Mouse (Mus musculus) embryonic facial prominence, embryonic 12.5 days (tissue): ENCODE results near the gene Eif4a3. TPM values are rescaled to one million over a fixed set of nuclear protein-coding genes. Genes with fewer than 3 reads are reported as not detected.
"Not testable (repeated sequence)": the region's sequence is repeated elsewhere in the genome, so short reads cannot be mapped to it uniquely, and the experiment has no call there.

Experiments
- ATAC-seq: fragments of 200-750 bp; cut with Nextera tagmentation; 2 replicates; pipeline ENCODE4 v1.8.0; 2017; ENCODE audit not compliant: insufficient number of reproducible peaks, insufficient read depth, low FRiP score, low TSS enrichment
- H3K27ac ChIP-seq: fragments of 300-500 bp; sonication (generic); 2 replicates; pipeline ENCODE4 v1.5.1; 2016; ENCODE audit warnings: mild to moderate bottlenecking
- H3K27me3 ChIP-seq: fragments of 300-500 bp; sonication (generic); 2 replicates; pipeline ENCODE4 v1.6.1; 2016; ENCODE audit warnings: mild to moderate bottlenecking, moderate library complexity
- H3K36me3 ChIP-seq: fragments of 300-500 bp; sonication (generic); 2 replicates; pipeline ENCODE4 v1.6.1; 2016; ENCODE audit warnings: mild to moderate bottlenecking
- H3K4me1 ChIP-seq: fragments of 300-500 bp; sonication (generic); 2 replicates; pipeline ENCODE4 v1.6.1; 2016
- H3K4me2 ChIP-seq: fragments of 300-500 bp; sonication (generic); replicated peaks from 2 replicates; pipeline ENCODE4 v1.6.1; 2016; ENCODE audit warnings: mild to moderate bottlenecking, moderate library complexity
- H3K4me3 ChIP-seq: fragments of 300-500 bp; sonication (generic); 2 replicates; pipeline ENCODE4 v1.5.1; 2016; ENCODE audit warnings: mild to moderate bottlenecking
- H3K9ac ChIP-seq: fragments of 300-500 bp; sonication (generic); 2 replicates; pipeline ENCODE4 v1.6.1; 2016; ENCODE audit warnings: mild to moderate bottlenecking, moderate library complexity
- H3K9me3 ChIP-seq: fragments of 300-500 bp; sonication (generic); 2 replicates; pipeline ENCODE4 v1.6.1; 2016; ENCODE audit warnings: mild to moderate bottlenecking, moderate library complexity
- WGBS: fragments of 180-500 bp; shearing (Covaris S2); methylation state at CpG from one replicate; pipeline ENCODE4 v1.1.7; 2016; 5-methylcytosine and 5-hydroxymethylcytosine counted together
- polyA plus RNA-seq: library from polyadenylated mRNA; unstranded; fragments of >200 nt; fragmentation: Nextera tagmentation; extraction: Ambion mirVana; gene quantifications from 2 replicates; pipeline ENCODE4 v1.2.1, GENCODE M21; 2016

Eif4a3 gene
- polyA plus RNA-seq, 1 experiment from 2014 or later = 343 TPM

DNA sequence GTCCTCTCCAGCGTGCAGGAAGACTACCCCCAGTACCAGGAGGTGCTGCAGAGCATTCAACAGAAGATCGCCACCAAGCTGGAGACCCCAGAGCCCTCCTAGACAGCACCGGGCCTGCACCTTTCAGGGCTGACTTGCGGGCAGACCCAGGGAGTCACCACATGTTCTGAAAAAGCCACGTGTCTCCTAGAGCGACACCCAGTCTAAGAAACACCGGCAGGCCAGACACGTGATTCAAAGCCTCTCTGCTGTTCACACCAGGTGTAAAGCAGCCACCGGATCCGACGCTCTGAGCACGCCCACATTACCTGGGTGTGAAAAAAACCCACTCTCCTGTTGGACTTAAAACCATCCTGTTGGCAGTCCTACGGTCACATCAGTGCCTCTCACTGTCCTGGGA is 35.5 kb downstream of the Eif4a3 start:
- no peaks in the 10 kb centered on the region for H3K36me3 ChIP-seq
- no peak for ATAC-seq
- no peaks in the 10 kb centered on the region for H3K27me3 ChIP-seq
- WGBS = 91% methylated on average over 13 of the region's 13 CpGs
- H3K4me1 ChIP-seq = peaks cover 16% of the 10 kb centered on the region
- H3K9ac ChIP-seq = no peak overlapping the region
- H3K27ac ChIP-seq = no peak overlapping the region
- H3K9me3 ChIP-seq = no peaks in the 10 kb centered on the region
- no peak overlapping the region for H3K4me2 ChIP-seq
- no peak overlapping the region for H3K4me3 ChIP-seq

DNA sequence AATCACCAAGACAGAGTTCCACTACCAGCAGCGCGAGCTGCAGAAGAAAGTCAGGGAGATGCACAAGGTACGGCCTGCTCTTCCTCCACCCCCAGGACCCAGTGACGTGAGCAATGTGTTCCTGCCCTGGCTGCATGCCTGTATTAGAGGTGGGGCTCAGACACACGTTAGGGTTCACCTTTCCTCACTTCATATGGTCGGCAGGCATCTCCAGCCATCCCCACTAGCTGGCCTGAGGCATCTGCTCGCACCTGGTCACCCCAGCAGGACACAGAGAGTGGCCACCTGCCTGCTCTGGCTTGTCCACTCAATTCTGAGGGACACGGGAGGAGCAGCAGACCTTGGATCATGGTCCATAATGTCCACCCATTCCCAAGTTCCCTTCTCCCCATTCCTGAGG is 39.9 kb downstream of the Eif4a3 start:
- Histone ChIP-seq H3K4me3 (no peak overlapping the region), H3K27me3 (no peaks in the 10 kb centered on the region), H3K4me1 (0 out of 2 replicates have a peak, but pooled peaks cover 6% of the 10 kb centered on the region), H3K4me2 (no peak overlapping the region), H3K36me3 (no peaks in the 10 kb centered on the region), H3K27ac (no peak overlapping the region), H3K9me3 (no peaks in the 10 kb centered on the region), H3K9ac (no peak overlapping the region)
- 86% methylated on average over 8 of the region's 8 CpGs for WGBS
- no peak for ATAC-seq

DNA sequence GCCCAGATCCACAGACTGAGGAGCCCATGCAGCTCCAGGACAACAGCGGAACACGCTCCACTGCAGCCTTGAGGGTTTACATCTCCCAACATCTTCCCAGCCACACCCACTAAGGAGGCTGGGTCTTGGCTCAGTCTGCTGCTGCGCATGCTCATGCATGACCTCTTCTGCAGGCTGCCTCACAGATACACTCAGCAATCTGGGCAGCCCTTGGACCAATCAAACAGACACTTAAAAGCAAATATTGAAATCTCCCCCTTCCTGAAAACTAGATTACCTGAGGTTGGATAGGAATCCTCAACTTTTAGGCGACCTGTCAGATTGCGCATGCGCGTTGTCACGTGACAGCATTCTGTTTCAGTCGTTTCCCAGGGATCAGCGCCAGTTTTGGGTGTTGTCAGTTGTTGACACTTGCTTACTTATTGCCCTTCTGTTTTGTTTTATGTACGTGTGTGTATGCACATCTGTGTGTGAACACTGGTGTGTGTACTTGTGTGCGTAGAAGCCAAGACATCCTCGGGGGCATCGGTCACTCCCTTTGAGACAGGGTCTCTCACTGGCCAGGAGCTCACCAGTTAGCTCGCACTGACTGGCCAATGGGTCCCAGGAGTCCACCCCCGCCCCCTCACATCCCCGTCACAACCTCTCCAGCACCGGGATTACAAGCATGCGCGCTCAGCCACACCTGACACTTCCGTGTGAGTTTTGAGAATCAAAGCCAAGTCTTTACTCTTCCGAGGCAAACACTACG is 41.1 kb downstream of the Eif4a3 start:
- Histone ChIP-seq H3K4me1 (0 out of 2 replicates have a peak, but pooled peaks cover 6% of the 10 kb centered on the region), H3K27ac (no peak overlapping the region), H3K36me3 (no peaks in the 10 kb centered on the region), H3K9ac (peak overlapping the region; percentile 7; the same call in 1 of the 2 replicates), H3K4me2 (peak overlapping the region; percentile 32), H3K4me3 (peak overlapping the region; percentile 25), H3K27me3 (no peaks in the 10 kb centered on the region), H3K9me3 (no peaks in the 10 kb centered on the region)
- ATAC-seq = 0 out of 2 replicates have a peak, but pooled peaks have one; percentile 50
- 68% methylated on average over 23 of the region's 23 CpGs for WGBS

DNA sequence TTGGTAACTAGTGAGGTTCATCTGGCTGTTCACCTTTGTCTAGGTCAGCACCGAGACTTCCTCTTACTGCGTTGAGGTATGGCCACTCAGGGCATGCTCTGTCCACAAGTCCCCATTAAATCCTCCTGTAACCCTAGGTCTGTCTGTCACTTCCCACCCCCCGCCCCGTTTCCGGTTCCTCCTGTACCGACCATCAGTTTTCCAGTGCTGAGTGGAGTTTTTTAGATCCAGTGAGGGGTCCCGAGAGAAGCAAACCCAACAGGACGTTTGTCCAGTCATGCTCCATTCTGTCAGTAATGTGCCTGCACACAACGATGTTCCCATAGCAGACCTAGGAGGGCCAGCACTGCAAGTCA is 41.7 kb downstream of the Eif4a3 start:
- ATAC-seq = no peak
- no peak overlapping the region for H3K27ac ChIP-seq

DNA sequence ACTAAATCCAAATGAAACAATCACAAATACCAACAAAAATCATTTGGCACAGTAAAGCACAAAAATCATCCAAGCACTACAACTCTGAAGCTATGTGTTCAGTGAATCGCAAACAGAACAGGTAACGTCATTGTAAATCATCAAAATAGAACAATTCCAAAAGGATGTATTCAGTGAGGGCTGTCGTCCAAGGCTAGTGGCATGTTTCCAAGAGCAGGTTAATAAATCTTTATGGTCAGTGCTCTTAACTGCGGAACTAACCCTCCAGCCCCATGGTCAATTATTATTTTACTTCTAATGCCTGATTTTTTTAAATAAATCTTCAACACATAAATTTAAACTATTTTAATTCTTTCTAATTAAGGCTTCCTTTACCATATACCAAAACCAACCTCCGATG is 43.3 kb downstream of the Eif4a3 start:
- ATAC-seq, H3K27me3 ChIP-seq, H3K4me2 ChIP-seq, H3K36me3 ChIP-seq, H3K9me3 ChIP-seq, H3K4me3 ChIP-seq, H3K27ac ChIP-seq, H3K9ac ChIP-seq: not testable (repeated sequence)
- peaks cover 28% of the 10 kb centered on the region for H3K4me1 ChIP-seq
- WGBS = 91% methylated on average over 5 of the region's 5 CpGs

More for the DNA sequence above, 41.7 kb downstream of the Eif4a3 start:
- H3K36me3 ChIP-seq = no peaks in the 10 kb centered on the region
- peak overlapping the region; percentile 25 for H3K4me3 ChIP-seq
- peaks cover 11% of the 10 kb centered on the region; the same call in 1 of the 2 replicates for H3K4me1 ChIP-seq
- H3K4me2 ChIP-seq = peak overlapping the region; percentile 32
- no peak overlapping the region for H3K9ac ChIP-seq
- H3K9me3 ChIP-seq = no peaks in the 10 kb centered on the region
- 71% methylated on average over 9 of the region's 9 CpGs for WGBS
- no peaks in the 10 kb centered on the region for H3K27me3 ChIP-seq

DNA sequence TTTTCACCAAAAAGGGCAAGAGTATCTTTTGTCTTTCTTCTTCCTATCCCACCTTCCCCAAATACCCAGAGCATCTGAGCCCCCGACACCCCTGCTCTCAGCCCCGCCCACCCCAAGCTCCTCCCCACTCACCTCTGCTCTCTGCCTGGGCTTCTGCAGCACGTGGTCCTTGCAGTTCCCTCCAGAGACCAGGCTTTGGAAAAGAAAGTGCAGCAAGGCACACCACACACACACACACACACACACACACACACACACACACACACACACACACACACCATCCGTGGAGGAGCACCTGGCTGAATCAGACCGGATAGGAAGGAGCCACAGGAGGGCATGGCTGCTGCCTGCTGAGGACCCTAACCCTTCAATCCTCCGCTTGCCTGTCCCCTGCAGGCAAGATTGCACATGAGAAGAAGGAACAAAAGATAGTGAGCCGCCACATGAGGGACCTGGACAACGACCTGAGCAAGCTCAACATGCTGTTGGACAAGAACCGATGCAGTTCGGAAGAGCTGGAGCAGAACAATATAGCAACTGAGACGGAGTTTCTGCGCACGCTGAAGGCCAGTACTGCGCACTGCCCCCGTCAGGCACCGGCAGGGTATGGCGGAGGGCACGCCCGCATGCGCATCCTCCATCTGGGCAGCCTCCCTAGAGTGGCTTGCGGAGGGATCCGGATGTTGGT is 46.9 kb downstream of the Eif4a3 start:
- no peak; the same call in 1 of the 2 replicates for ATAC-seq
- WGBS = 4% methylated on average over 22 of the region's 22 CpGs
- Histone ChIP-seq H3K9me3 (no peaks in the 10 kb centered on the region), H3K4me1 (peaks cover 37% of the 10 kb centered on the region), H3K4me2 (peak overlapping the region; percentile 51), H3K4me3 (peak overlapping the region; percentile 25), H3K36me3 (no peaks in the 10 kb centered on the region), H3K27ac (no peak overlapping the region), H3K9ac (peak overlapping the region; percentile 24; the same call in 1 of the 2 replicates), H3K27me3 (no peaks in the 10 kb centered on the region)

DNA sequence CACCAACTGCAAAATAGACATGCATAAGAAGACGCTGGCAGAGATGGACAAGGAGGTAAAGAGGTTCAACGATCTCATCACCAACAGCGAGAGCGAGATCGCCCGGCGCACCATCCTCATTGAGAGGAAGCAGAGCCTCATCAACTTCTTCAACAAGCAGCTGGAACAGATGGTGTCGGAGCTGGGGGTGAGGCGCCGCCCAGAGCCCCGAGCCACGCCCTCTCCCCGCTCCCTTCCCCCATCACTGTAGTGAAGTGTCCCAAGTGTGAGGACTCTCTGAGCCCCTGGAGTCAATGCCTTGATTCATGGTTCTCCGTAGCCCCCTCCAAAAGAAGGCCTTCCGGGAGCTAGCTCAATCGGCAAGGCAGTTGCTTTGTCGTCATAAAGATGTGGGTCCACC is 48.9 kb downstream of the Eif4a3 start:
- no peak overlapping the region for H3K27ac ChIP-seq
- peaks cover 30% of the 10 kb centered on the region for H3K4me1 ChIP-seq
- no peak overlapping the region for H3K4me3 ChIP-seq
- H3K4me2 ChIP-seq = no peak overlapping the region
- H3K9ac ChIP-seq = no peak overlapping the region
- no peaks in the 10 kb centered on the region for H3K36me3 ChIP-seq
- WGBS = 65% methylated on average over 17 of the region's 17 CpGs
- no peaks in the 10 kb centered on the region for H3K9me3 ChIP-seq
- no peaks in the 10 kb centered on the region for H3K27me3 ChIP-seq
- ATAC-seq = no peak

DNA sequence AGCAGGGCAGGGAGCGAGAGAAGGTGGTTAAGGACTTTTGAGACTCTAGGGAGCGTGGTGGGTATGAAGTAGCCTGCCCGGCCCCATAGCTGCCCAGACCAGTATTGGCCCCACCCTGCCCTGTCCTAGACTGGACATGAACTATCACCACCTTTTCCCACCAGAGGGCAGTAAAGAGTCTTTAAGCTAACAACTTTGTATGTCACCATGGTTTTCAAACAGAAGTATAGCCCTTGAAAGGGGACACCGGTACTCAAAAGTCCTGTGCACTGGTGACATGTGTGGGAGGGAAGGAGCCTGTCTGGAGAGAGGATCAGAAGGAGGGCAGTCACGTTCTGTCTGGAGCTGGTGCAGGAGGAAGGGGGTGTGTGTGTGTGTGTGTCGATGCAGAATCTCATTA is 50.9 kb downstream of the Eif4a3 start:
- 24% methylated on average over 6 of the region's 6 CpGs for WGBS
- peak; percentile 47; the same call in 1 of the 2 replicates for ATAC-seq
- 0 out of 2 replicates have a peak overlapping the region, but pooled peaks have one; percentile 23 for H3K27ac ChIP-seq

DNA sequence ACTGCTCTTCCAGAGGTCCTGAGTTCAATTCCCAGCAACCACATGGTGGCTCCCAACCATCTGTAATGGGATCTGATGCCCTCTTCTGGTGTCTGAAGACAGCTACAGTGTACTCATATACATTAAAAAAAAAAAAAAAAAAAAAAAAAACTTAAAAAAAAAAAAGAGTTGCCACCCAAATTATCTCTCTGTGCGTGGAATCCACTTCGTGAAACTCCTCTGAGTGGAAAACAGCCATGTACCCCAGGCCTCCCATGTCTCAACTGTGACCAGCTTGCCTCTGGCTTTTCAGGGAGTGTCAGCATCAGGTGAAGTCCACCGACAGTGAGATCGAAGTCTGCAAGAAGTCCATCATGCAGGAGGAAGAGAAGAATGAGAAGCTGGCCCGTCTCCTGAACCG is 54.3 kb downstream of the Eif4a3 start:
- H3K27ac ChIP-seq, H3K4me2 ChIP-seq, ATAC-seq, H3K9me3 ChIP-seq, H3K9ac ChIP-seq, H3K4me3 ChIP-seq, H3K27me3 ChIP-seq, H3K36me3 ChIP-seq, H3K4me1 ChIP-seq: not testable (repeated sequence)
- WGBS = 92% methylated on average over 6 of the region's 6 CpGs

More for the DNA sequence above, 50.9 kb downstream of the Eif4a3 start:
- Histone ChIP-seq H3K9me3 (no peaks in the 10 kb centered on the region), H3K4me3 (no peak overlapping the region), H3K27me3 (no peaks in the 10 kb centered on the region), H3K4me1 (peaks cover 30% of the 10 kb centered on the region), H3K4me2 (no peak overlapping the region), H3K9ac (no peak overlapping the region), H3K36me3 (no peaks in the 10 kb centered on the region)

DNA sequence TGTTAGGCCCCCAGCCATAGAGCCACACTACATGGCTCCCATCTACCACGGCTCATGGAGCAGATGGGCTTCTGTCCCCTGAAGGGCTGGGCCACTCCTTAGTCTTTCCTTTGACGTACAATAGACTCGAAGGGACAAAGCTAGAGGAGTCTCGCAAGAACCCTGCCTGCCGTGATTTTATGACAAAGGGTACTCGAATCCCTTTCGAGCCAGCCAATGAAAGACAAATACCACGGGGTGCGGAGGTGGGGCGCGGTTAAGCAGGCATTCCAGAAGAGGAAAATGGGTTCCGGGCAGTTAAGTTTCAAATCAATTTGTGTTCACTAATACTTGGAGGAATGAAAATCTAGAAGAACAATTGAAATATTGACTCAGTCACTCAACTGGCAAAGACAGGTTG is 60.4 kb downstream of the Eif4a3 start:
- Histone ChIP-seq H3K4me3 (no peak overlapping the region), H3K4me1 (peaks cover 10% of the 10 kb centered on the region; the same call in 1 of the 2 replicates), H3K36me3 (0 out of 2 replicates have a peak, but pooled peaks cover 3% of the 10 kb centered on the region), H3K27ac (no peak overlapping the region), H3K9me3 (no peaks in the 10 kb centered on the region), H3K4me2 (no peak overlapping the region), H3K27me3 (no peaks in the 10 kb centered on the region), H3K9ac (no peak overlapping the region)
- WGBS = 94% methylated on average over 12 of the region's 12 CpGs
- no peak for ATAC-seq
